Mouse (Mus musculus) right cerebral cortex, postnatal 14 days (tissue): ENCODE measurements around the gene H2al1k.
"Not testable (repeated sequence)": the region's sequence is repeated elsewhere in the genome, so short reads cannot be mapped to it uniquely, and the experiment has no call there.

ENCODE experiments used
- DNase-seq: peaks from one replicate; pipeline ENCODE4 v3.0.0; 2022

The H2al1k gene

DNA sequence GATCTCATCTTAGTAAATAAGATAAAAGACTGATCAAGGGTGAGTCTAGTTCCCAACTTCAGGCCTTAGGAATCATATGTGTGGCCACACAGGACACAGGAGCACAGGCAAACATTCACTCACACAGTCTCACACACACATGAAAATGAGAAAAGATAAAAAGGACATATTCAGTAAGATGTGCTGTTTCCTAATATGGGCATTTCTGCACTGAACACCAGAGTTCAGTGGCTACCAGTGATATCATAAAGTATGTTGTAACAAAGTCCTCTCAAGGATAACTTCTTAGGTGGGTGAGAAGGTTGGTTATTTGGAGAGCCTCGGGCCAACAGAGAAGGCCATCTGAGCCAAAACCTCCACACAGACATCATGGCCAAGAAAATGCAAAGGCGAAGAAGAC is at the start of gene H2al1k:
TSS of gene H2al1k (plus strand) at position 301 of the 400 bp plus-strand sequence.
- not testable (repeated sequence) for DNase-seq

DNA sequence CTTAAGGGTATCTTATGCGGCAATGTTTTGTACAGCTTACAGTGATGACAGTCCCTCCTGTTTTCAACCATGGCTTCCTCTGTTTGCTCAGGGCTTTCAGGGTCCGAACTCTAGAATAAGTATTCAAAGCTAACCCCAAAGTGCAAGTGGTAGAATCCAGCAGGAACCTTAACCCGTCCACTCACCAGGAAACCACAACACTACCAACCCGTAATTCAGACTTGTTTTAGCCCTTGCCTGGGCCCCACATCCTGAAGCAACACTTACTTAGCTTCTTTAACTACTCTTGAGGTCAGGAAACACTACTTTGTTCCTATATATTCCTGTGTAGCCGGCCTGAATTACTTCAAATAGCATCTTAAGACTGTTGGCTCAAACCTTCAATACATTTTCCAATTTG is 47.6 kb upstream of the H2al1k start:
- DNase-seq, result no peak

DNA sequence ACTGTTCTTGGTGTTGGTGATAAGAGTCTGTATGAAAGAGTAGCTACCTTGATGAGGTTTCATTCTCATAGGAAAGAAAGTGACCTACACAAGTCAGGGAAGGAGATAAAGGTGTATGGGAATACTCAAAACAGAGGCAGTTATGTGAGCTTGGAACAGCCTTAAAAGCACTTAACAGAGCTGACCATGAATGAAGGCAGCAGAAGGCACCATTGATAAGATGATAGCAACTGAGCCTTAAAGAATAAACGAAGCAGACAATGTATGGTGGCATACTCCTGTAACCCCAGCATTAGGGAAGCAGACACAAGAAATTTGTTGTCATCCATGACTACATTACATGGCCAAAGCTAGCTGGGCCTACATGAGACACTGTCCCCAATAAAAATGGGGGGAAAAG is 47.0 kb upstream of the H2al1k start:
- DNase-seq, result no peak

DNA sequence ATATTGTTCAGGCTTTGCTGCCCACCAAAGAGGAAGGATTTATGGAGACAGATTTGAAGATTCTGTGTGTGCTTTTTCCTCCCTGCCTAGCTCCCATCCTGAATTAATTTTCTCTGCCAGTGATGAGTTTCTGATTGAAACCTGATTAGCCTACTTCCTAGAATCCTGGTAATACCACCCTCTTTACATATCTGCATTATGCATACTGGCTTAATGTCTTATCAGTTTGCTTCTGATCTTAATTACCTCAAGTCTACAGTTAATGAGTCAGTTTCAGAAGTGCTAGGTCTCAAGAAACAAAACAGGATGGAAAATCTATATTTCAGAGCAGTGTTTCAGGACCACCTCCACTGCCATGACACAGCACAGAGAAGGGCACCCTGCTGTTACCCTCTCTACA is 34.0 kb upstream of the H2al1k start:
- DNase-seq, result not testable (repeated sequence)

DNA sequence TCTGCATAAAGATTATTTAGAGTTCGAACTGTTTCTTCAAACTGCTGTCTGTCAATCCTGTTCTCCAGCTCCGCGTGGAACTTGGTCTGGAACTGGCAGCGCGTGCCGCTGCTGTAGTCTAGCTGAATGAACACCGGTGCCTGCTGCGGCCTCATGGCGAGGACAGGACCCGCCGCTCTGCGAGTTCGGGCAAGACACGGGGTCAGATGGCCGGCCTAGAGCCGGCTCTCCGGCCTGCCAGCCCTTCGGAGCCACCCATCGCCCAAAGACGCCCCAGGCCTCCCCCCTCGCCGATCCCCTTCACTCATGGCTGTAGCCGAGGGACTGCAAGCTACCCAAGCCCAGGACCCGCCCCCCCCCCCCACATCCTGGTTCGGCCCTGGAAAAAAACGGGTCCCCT is 22.5 kb upstream of the H2al1k start:
- not testable (repeated sequence) for DNase-seq

DNA sequence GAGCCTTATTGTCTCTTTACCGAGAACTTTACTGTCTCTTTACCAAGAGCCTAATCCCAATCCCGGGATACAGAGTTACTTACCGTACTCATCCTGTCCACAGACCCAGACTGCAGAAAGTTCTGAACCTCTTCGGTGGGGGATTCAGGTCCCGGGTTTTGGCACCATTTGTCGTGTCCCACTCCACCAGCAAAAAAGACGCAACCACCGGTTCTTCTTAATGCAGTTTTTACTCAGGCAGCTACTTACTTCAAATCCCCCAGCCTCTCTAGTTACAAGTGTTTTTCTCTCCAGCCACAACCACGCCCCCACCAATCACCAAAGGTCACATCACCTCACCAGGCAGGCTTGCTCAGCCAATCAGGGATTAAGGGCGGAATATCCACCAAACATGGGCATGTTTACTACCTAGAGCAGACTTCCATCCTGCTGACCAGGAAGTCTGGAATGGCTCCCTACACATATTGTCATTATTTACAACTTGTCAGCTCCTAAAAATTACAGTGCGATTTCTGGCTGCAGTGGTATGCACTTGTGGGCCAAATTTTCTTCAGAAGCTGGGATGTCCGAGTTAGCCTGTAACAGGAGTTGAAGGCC is 18.0 kb upstream of the H2al1k start:
- DNase-seq, result not testable (repeated sequence)

DNA sequence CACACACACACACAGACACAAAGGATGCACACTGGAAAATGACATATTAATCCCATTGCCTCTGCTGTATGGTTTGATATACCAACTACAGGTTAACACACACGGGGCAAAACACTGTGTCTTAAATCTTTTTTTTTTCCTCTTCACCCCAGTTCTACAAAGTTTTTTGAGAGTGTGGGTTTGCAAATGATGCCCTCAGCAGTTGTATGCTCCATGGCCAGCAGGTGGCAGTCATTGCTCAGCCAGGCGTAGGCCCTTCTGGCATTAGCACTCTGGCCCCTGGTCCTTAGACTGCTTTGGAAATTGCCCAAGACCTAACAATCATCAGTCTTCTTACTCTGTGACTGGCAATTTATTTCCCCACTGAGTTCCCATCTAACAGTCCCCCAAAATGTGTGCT is 17.4 kb upstream of the H2al1k start:
- DNase-seq, result peak; percentile 60

DNA sequence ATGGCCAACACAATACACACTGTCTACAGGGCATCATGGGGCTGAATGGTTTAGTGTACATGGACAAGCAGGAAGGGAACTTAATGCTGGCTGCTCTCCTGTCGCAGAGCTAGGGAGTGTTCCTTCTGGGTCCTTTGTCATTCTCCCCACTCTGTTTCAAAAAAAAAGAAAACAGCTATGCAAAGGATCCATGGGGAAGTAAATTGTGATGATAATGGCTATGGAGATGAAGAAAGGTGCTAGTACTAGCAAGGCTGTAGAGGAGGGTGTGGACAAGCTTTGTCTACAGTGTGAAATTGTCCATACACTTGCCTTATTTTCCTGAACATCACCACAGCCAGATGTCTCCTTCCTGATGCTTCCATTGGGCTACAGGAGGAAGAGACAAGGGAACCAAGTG is 15.4 kb upstream of the H2al1k start:
- DNase-seq, result not testable (repeated sequence)

DNA sequence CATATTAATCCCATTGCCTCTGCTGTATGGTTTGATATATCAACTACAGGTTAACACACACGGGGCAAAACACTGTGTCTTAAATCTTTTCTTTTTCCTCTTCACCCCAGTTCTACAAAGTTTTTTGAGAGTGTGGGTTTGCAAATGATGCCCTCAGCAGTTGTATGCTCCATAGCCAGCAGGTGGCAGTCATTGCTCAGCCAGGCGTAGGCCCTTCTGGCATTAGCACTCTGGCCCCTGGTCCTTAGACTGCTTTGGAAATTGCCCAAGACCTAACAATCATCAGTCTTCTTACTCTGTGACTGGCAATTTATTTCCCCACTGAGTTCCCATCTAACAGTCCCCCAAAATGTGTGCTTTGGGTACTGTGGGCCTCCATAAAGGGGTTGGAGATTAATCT is 23.6 kb downstream of the H2al1k start:
- not testable (repeated sequence) for DNase-seq

DNA sequence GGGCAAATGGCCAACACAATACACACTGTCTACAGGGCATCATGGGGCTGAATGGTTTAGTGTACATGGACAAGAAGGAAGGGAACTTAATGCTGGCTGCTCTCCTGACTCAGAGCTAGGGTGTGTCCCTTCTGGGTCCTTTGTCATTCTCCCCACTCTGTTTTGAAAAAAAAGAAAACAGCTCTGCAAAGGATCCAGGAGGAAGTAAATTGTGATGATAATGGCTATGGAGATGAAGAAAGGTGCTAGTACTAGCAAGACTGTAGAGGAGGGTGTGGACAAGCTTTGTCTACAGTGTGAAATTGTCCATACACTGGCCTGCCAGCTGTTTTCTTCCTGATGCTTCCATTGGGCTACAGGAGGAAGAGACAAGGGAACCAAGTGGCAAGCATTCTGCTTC is 25.5 kb downstream of the H2al1k start:
- DNase-seq, result not testable (repeated sequence)
